Mouse (Mus musculus): Measurements from ENCODE around the gene Pax5.

GRCm38 (mm10) chr4:44713554-44714051 is 3.3 kb upstream of the Pax5 start:
- no peak for TF ChIP-seq CTCF (IDR thresholded peaks at IDR 0.05)
- TF ChIP-seq EP300 (IDR thresholded peaks at IDR 0.05): no peak
